Mouse (Mus musculus) limb, embryonic 15.5 days (tissue): ENCODE results near the gene Slc16a10. TPM values are rescaled to one million over a fixed set of nuclear protein-coding genes. Genes with fewer than 3 reads are reported as not detected.

Experiments
- ATAC-seq: fragments of 200-750 bp; cut with Nextera tagmentation; 2 replicates; pipeline ENCODE4 v1.8.0; 2017; ENCODE audit warnings: low read depth, moderate TSS enrichment; ENCODE audit not compliant: insufficient number of reproducible peaks, low FRiP score, low TSS enrichment
- H3K27ac ChIP-seq: fragments of 300-500 bp; sonication (generic); 2 replicates; pipeline ENCODE4 v1.5.1; 2015; ENCODE audit warnings: moderate library complexity, mild to moderate bottlenecking, inconsistent platforms
- H3K27me3 ChIP-seq: fragments of 300-500 bp; sonication (generic); 2 replicates; pipeline ENCODE4 v1.6.1; 2015; ENCODE audit warnings: inconsistent platforms
- H3K36me3 ChIP-seq: fragments of 300-500 bp; sonication (generic); 2 replicates; pipeline ENCODE4 v1.6.1; 2015; ENCODE audit warnings: inconsistent platforms
- H3K4me1 ChIP-seq: fragments of 300-500 bp; sonication (generic); 2 replicates; pipeline ENCODE4 v1.6.1; 2015; ENCODE audit warnings: inconsistent platforms
- H3K4me2 ChIP-seq: fragments of 300-500 bp; sonication (generic); 2 replicates; pipeline ENCODE4 v1.6.1; 2015; ENCODE audit warnings: mild to moderate bottlenecking, inconsistent platforms
- H3K4me3 ChIP-seq: fragments of 300-500 bp; sonication (generic); 2 replicates; pipeline ENCODE4 v1.5.1; 2015; ENCODE audit warnings: mild to moderate bottlenecking, inconsistent platforms
- H3K9ac ChIP-seq: fragments of 300-500 bp; sonication (generic); 2 replicates; pipeline ENCODE4 v1.6.1; 2015; ENCODE audit warnings: inconsistent platforms
- H3K9me3 ChIP-seq: fragments of 300-500 bp; sonication (generic); 2 replicates; pipeline ENCODE4 v1.6.1; 2016; ENCODE audit warnings: inconsistent platforms
- WGBS: fragments of 180-500 bp; shearing (Covaris S2); methylation state at CpG from one replicate; pipeline ENCODE4 v1.1.7; 2015; 5-methylcytosine and 5-hydroxymethylcytosine counted together
- polyA plus RNA-seq: library from polyadenylated mRNA; unstranded; fragments of >200 nt; fragmentation: Nextera tagmentation; extraction: Ambion mirVana; gene quantifications from 2 replicates; pipeline ENCODE4 v1.2.1, GENCODE M21; 2015

The Slc16a10 gene
- polyA plus RNA-seq, 1 experiment from 2014 or later = 7.3 TPM

- 55% methylated on average over 8 of the region's 8 CpGs for WGBS
- 0 out of 2 replicates have a peak, but pooled peaks cover 5% of the 10 kb centered on the region for H3K4me1 ChIP-seq
- no peaks in the 10 kb centered on the region for H3K36me3 ChIP-seq
Observed at GRCm38 (mm10) chr10:40102986-40103385, 39.1 kb downstream of the Slc16a10 start.

GRCm38 (mm10) chr10:40102166-40102565 is 39.9 kb downstream of the Slc16a10 start:
- 31% methylated on average over 3 of the region's 3 CpGs for WGBS
- no peak for ATAC-seq
- Histone ChIP-seq H3K4me2 (no peak overlapping the region), H3K4me3 (no peak overlapping the region), H3K9ac (no peak overlapping the region), H3K9me3 (no peaks in the 10 kb centered on the region), H3K4me1 (0 out of 2 replicates have a peak, but pooled peaks cover 5% of the 10 kb centered on the region), H3K27ac (no peak overlapping the region), H3K36me3 (no peaks in the 10 kb centered on the region), H3K27me3 (no peaks in the 10 kb centered on the region)

More at GRCm38 (mm10) chr10:40102986-40103385, 39.1 kb downstream of the Slc16a10 start:
- Histone ChIP-seq H3K4me2 (no peak overlapping the region), H3K27me3 (no peaks in the 10 kb centered on the region), H3K27ac (0 out of 2 replicates have a peak overlapping the region, but pooled peaks have one; percentile 8), H3K4me3 (no peak overlapping the region), H3K9ac (no peak overlapping the region), H3K9me3 (no peaks in the 10 kb centered on the region)
- no peak for ATAC-seq

- no peaks in the 10 kb centered on the region for H3K27me3 ChIP-seq
- H3K9ac ChIP-seq = no peak overlapping the region
- ATAC-seq = no peak
- no peak overlapping the region for H3K4me2 ChIP-seq
- 0 out of 2 replicates have a peak, but pooled peaks cover 5% of the 10 kb centered on the region for H3K4me1 ChIP-seq
- no peak overlapping the region for H3K27ac ChIP-seq
- H3K9me3 ChIP-seq = no peaks in the 10 kb centered on the region
- H3K36me3 ChIP-seq = no peaks in the 10 kb centered on the region
- H3K4me3 ChIP-seq = no peak overlapping the region
- WGBS = 67% methylated on average over 1 of the region's 1 CpGs
Observed at GRCm38 (mm10) chr10:40098441-40098840, 43.6 kb downstream of the Slc16a10 start.

GRCm38 (mm10) chr10:40097519-40097918 is 44.5 kb downstream of the Slc16a10 start:
- H3K27ac ChIP-seq = no peak overlapping the region
- no peaks in the 10 kb centered on the region for H3K4me1 ChIP-seq
- no peaks in the 10 kb centered on the region for H3K36me3 ChIP-seq
- H3K9me3 ChIP-seq = no peaks in the 10 kb centered on the region
- ATAC-seq = no peak
- WGBS = 57% methylated on average over 4 of the region's 4 CpGs
- no peaks in the 10 kb centered on the region for H3K27me3 ChIP-seq
- no peak overlapping the region for H3K9ac ChIP-seq
- no peak overlapping the region for H3K4me3 ChIP-seq
- H3K4me2 ChIP-seq = no peak overlapping the region

GRCm38 (mm10) chr10:40094752-40095151 is 47.3 kb downstream of the Slc16a10 start:
- 57% methylated on average over 2 of the region's 2 CpGs for WGBS
- no peak for ATAC-seq
- H3K4me3 ChIP-seq = no peak overlapping the region
- no peaks in the 10 kb centered on the region for H3K27me3 ChIP-seq
- H3K9me3 ChIP-seq = no peaks in the 10 kb centered on the region
- H3K27ac ChIP-seq = no peak overlapping the region
- H3K36me3 ChIP-seq = no peaks in the 10 kb centered on the region
- H3K4me2 ChIP-seq = no peak overlapping the region
- H3K4me1 ChIP-seq = peaks cover 14% of the 10 kb centered on the region
- no peak overlapping the region for H3K9ac ChIP-seq

- no peak overlapping the region for H3K4me3 ChIP-seq
- no peak overlapping the region for H3K27ac ChIP-seq
- ATAC-seq = no peak
- H3K4me2 ChIP-seq = no peak overlapping the region
- H3K4me1 ChIP-seq = peaks cover 14% of the 10 kb centered on the region
- H3K9ac ChIP-seq = no peak overlapping the region
- H3K27me3 ChIP-seq = no peaks in the 10 kb centered on the region
- H3K9me3 ChIP-seq = no peaks in the 10 kb centered on the region
- no peaks in the 10 kb centered on the region for H3K36me3 ChIP-seq
Observed at GRCm38 (mm10) chr10:40093526-40093925, 48.5 kb downstream of the Slc16a10 start.

GRCm38 (mm10) chr10:40091455-40091854 is 50.6 kb downstream of the Slc16a10 start:
- no peak for ATAC-seq
- 48% methylated on average over 2 of the region's 2 CpGs for WGBS

GRCm38 (mm10) chr10:40090504-40091428 is 51.3 kb downstream of the Slc16a10 start:
- Histone ChIP-seq H3K9me3 (no peaks in the 10 kb centered on the region), H3K36me3 (no peaks in the 10 kb centered on the region), H3K9ac (no peak overlapping the region), H3K27me3 (no peaks in the 10 kb centered on the region), H3K27ac (no peak overlapping the region), H3K4me3 (no peak overlapping the region), H3K4me2 (no peak overlapping the region), H3K4me1 (peaks cover 17% of the 10 kb centered on the region)
- no peak for ATAC-seq
- 53% methylated on average over 11 of the region's 11 CpGs for WGBS

More at GRCm38 (mm10) chr10:40091455-40091854, 50.6 kb downstream of the Slc16a10 start:
- Histone ChIP-seq H3K4me3 (no peak overlapping the region), H3K27ac (no peak overlapping the region), H3K4me2 (no peak overlapping the region), H3K36me3 (no peaks in the 10 kb centered on the region), H3K4me1 (peaks cover 14% of the 10 kb centered on the region), H3K9me3 (no peaks in the 10 kb centered on the region), H3K27me3 (no peaks in the 10 kb centered on the region), H3K9ac (no peak overlapping the region)

GRCm38 (mm10) chr10:40084332-40085093 is 57.5 kb downstream of the Slc16a10 start:
- no peaks in the 10 kb centered on the region for H3K27me3 ChIP-seq
- no peaks in the 10 kb centered on the region for H3K36me3 ChIP-seq
- WGBS = 61% methylated on average over 12 of the region's 12 CpGs
- ATAC-seq = peak; percentile 75; the same call in 1 of the 2 replicates
- no peak overlapping the region for H3K4me2 ChIP-seq
- H3K9ac ChIP-seq = no peak overlapping the region
- no peaks in the 10 kb centered on the region for H3K9me3 ChIP-seq
- no peak overlapping the region for H3K27ac ChIP-seq
- H3K4me3 ChIP-seq = no peak overlapping the region
- H3K4me1 ChIP-seq = peaks cover 18% of the 10 kb centered on the region

- Histone ChIP-seq H3K27ac (no peak overlapping the region), H3K36me3 (no peaks in the 10 kb centered on the region), H3K4me2 (no peak overlapping the region), H3K4me3 (no peak overlapping the region), H3K27me3 (no peaks in the 10 kb centered on the region), H3K9ac (no peak overlapping the region), H3K9me3 (no peaks in the 10 kb centered on the region), H3K4me1 (peaks cover 18% of the 10 kb centered on the region)
- ATAC-seq = no peak
- WGBS = 76% methylated on average over 4 of the region's 4 CpGs
Observed at GRCm38 (mm10) chr10:40083556-40083955, 58.5 kb downstream of the Slc16a10 start.

- no peak overlapping the region for H3K4me3 ChIP-seq
- no peak overlapping the region for H3K4me2 ChIP-seq
- no peak overlapping the region for H3K9ac ChIP-seq
- no peak for ATAC-seq
- no peaks in the 10 kb centered on the region for H3K27me3 ChIP-seq
- H3K27ac ChIP-seq = no peak overlapping the region
- no peaks in the 10 kb centered on the region for H3K9me3 ChIP-seq
- WGBS = 69% methylated on average over 7 of the region's 7 CpGs
- H3K4me1 ChIP-seq = peaks cover 18% of the 10 kb centered on the region
- H3K36me3 ChIP-seq = no peaks in the 10 kb centered on the region
Observed at GRCm38 (mm10) chr10:40082668-40083067, 59.4 kb downstream of the Slc16a10 start.

GRCm38 (mm10) chr10:40080533-40080932 is 61.5 kb downstream of the Slc16a10 start:
- H3K4me2 ChIP-seq = no peak overlapping the region

More at GRCm38 (mm10) chr10:40080533-40080932, 61.5 kb downstream of the Slc16a10 start:
- no peak for ATAC-seq
- Histone ChIP-seq H3K27ac (no peak overlapping the region), H3K36me3 (no peaks in the 10 kb centered on the region), H3K4me3 (no peak overlapping the region), H3K27me3 (no peaks in the 10 kb centered on the region), H3K4me1 (peaks cover 15% of the 10 kb centered on the region), H3K9me3 (no peaks in the 10 kb centered on the region), H3K9ac (no peak overlapping the region)
- 47% methylated on average over 10 of the region's 10 CpGs for WGBS
